Mouse (Mus musculus): ENCODE results near the gene Ankrd63.

DNA sequence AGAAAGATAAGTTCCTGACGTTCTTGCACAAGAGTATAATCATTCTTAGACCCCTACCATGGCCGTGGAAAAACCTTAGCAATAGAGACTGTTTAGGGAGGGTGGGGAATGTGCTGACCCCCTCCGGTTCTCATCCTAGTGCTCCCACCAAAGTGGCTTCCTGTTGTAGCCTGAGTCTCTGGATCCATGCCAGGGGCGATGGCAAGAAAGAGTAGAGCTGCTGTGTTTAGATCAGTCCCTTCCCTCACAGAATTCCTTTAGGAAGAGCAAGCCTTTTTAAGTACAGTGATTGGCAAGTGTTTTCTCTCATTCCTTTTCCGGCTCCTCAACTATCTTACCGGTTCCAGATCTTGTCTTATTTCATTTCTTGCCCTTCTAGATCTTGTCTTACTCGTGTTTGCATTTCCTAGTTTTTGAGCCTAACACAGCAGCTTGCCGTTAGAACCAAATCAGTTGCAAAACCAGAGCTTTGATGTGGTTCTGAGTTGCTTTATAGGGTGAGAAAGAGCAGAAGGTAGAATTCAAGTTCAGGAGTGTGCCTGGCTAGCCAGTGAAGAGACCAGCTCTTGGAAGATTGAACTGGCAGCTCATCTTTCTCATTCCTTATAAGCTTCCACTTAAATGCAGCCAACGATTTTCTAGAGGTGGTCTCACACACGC lies 43.7 kb upstream of the Ankrd63 start:
- TF ChIP-seq POLR2A (IDR thresholded peaks at IDR 0.05; ENCODE audit: insufficient read depth, low read depth, low read length) (no peak), CTCF (IDR thresholded peaks at IDR 0.05) (no peak), EP300 (IDR thresholded peaks at IDR 0.05; ENCODE audit: insufficient read depth, low read depth, low read length) (no peak)
